Mouse (Mus musculus) lung, postnatal 0 days (tissue): ENCODE data around the gene B9d2. TPM values are rescaled to one million over a fixed set of nuclear protein-coding genes. Genes with fewer than 3 reads are reported as not detected.
"Not testable (repeated sequence)": the region's sequence is repeated elsewhere in the genome, so short reads cannot be mapped to it uniquely, and the experiment has no call there.

Experiments used
- ATAC-seq: fragments of 200-750 bp; cut with Nextera tagmentation; 2 replicates; pipeline ENCODE4 v1.8.0; 2017; ENCODE audit warnings: moderate library complexity
- DNase-seq: peaks from one replicate; pipeline ENCODE4 v3.0.0-alpha.2; 2016; ENCODE audit warnings: low spot score
- H3K27ac ChIP-seq: fragments of 300-500 bp; sonication (generic); 2 replicates; pipeline ENCODE4 v1.5.1; 2014; ENCODE audit warnings: antibody characterized with exemption, mild to moderate bottlenecking, low read length, mixed read lengths
- H3K27me3 ChIP-seq: fragments of 300-500 bp; sonication (generic); replicated peaks from 2 replicates; pipeline ENCODE4 v1.6.1; 2014; ENCODE audit warnings: low read length, mixed read lengths; ENCODE audit not compliant: insufficient read depth
- H3K36me3 ChIP-seq: fragments of 300-500 bp; sonication (generic); 2 replicates; pipeline ENCODE4 v1.6.1; 2014; ENCODE audit warnings: low read length, mixed read lengths; ENCODE audit not compliant: insufficient read depth
- H3K4me1 ChIP-seq: fragments of 300-500 bp; sonication (generic); 2 replicates; pipeline ENCODE4 v1.6.1; 2014; ENCODE audit warnings: antibody characterized with exemption, low read depth, low read length, mixed read lengths; ENCODE audit not compliant: insufficient read depth
- H3K4me2 ChIP-seq: fragments of 300-500 bp; sonication (generic); replicated peaks from 2 replicates; pipeline ENCODE4 v1.6.1; 2014; ENCODE audit warnings: low read depth, mild to moderate bottlenecking, low read length, moderate library complexity, mixed read lengths
- H3K4me3 ChIP-seq: fragments of 300-500 bp; sonication (generic); 2 replicates; pipeline ENCODE4 v1.5.1; 2014; ENCODE audit warnings: low read depth, low read length
- H3K9ac ChIP-seq: fragments of 300-500 bp; sonication (generic); replicated peaks from 2 replicates; pipeline ENCODE4 v1.6.1; 2014; ENCODE audit warnings: low read depth, mild to moderate bottlenecking
- H3K9me3 ChIP-seq: fragments of 300-500 bp; sonication (generic); 2 replicates; pipeline ENCODE4 v1.6.1; 2016; ENCODE audit warnings: low read length, mixed read lengths
- CTCF ChIP-seq: IDR thresholded peaks from 2 replicates; pipeline ENCODE4 v1.5.1; 2016; ENCODE audit warnings: antibody characterized with exemption, mild to moderate bottlenecking
- EP300 ChIP-seq: IDR thresholded peaks from 2 replicates; pipeline ENCODE4 v1.6.1; 2016; ENCODE audit warnings: antibody characterized with exemption, mild to moderate bottlenecking, control low read depth
- WGBS: fragments of 180-500 bp; shearing (Covaris S2); extraction: QIAGEN DNeasy Blood & Tissue Kit; methylation state at CpG from one replicate; pipeline ENCODE4 v1.1.7; 2014; 5-methylcytosine and 5-hydroxymethylcytosine counted together
- polyA plus RNA-seq: library from polyadenylated mRNA; unstranded; fragments of >200 nt; fragmentation: Nextera tagmentation; extraction: Ambion mirVana; gene quantifications from 2 replicates; pipeline ENCODE4 v1.2.1, GENCODE M21; 2015

The B9d2 gene
- polyA plus RNA-seq, 1 experiment from 2014 or later: 28.8 TPM

DNA sequence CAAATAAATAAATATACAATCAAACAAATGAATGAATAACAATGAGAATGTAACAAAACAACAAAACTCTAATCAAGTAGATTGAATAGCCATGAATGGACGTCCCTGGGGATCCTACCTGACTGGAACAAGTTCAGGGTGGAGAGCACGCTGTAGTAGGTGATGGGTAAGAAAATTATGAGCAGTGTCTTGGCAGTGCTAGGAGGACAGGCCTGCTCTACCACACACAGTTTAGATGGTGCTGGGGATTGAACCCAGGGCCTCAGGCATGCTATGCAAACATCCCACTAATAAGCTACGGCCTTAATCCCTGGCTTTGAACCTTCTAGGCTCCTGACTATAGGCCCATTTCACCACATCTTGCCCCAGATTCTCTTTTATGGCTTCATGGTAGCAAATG lies 36.9 kb downstream of the B9d2 start:
- no peak overlapping the region for H3K27ac ChIP-seq
- peaks cover 35% of the 10 kb centered on the region for H3K36me3 ChIP-seq
- no peak for ATAC-seq
- DNase-seq: no peak
- TF ChIP-seq CTCF: no peak
- no peak for TF ChIP-seq EP300
- no peaks in the 10 kb centered on the region for H3K4me1 ChIP-seq
- H3K4me2 ChIP-seq: no peak overlapping the region
- 90% methylated on average over 3 of the region's 3 CpGs for WGBS
- no peaks in the 10 kb centered on the region for H3K27me3 ChIP-seq
- no peaks in the 10 kb centered on the region for H3K9me3 ChIP-seq
- no peak overlapping the region for H3K9ac ChIP-seq
- H3K4me3 ChIP-seq: no peak overlapping the region

DNA sequence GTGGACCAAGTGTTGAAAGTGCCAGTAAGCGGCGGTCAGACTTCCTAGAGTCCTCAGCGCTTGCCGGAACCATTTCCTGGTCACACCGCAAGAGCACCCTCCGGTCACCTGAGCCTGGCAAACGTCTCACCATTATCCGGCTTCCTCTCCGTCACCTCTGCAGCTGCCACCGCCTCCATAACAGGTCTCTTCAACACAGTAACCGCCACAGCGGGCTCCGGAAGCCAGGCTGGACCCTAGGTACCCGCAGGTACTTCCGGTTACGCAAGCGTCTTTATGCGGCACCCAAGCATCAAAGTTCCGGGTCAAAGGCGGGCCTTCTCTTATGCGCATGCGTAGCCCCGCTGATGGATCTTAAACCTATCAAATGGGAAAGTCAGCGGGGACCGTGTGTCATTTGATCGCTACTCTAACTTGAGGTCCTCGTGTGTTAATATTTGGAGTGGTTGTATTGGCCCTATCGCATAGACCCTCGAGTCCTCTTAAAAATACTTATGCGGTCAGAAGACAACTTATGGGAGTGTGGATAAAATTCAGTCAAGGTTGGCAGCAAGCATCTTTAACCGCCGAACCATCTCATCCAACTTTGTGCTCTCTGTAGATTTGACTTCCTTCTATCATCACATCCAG lies 38.3 kb downstream of the B9d2 start, which contains the start of gene Ccdc97:
Ccdc97 (minus strand) TSS at position 301 of the 630 bp plus-strand sequence.
- WGBS: 2% methylated on average over 32 of the region's 32 CpGs
- peak; percentile 97 for DNase-seq
- peak; percentile 90 for ATAC-seq

DNA sequence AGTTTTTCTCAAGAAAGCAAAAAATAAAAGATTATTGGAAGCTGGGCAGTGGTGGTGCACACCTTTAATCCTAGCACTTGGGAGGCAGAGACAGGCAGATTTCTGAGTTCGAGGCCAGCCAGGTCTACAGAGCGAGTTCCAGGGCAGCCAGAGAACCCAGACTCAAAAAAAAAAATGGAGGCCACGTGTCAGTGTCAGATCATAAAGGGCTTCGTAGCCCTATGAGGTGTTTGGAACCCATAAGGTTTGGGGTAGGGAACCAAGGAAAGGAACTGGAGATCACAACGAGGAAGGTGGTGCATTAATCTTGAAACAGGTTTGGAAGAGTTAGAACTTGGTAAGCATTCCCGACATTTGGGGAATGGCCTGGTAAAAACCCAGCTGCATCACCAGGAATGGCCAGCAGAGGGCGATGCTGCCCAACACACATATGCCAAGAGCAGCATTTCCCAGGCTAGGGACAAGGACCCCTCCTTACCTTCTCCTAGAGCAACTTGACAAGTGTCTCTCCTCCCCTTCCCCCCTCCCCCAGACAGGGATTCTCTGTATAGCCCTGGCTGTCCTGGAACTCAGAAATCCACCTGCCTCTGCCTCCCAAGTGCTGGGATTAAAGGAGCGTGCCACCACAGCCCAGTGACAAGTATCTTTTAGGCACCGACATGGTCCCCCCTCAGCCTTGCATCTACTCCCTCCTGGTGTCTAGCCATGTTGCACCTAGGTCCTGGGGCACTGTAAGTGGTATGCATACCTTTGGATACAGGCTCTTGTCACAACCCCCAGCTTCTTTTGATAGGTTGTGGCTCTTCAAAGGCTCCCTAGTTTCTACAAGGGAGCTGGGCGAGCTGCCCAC lies 39.4 kb downstream of the B9d2 start:
- no peaks in the 10 kb centered on the region for H3K4me1 ChIP-seq
- peak overlapping the region; percentile 73; the same call in 1 of the 2 replicates for H3K4me2 ChIP-seq
- H3K36me3 ChIP-seq: peaks cover 36% of the 10 kb centered on the region; the same call in 1 of the 2 replicates
- no peak overlapping the region for H3K27ac ChIP-seq
- 58% methylated on average over 10 of the region's 10 CpGs for WGBS
- H3K27me3 ChIP-seq: no peaks in the 10 kb centered on the region
- TF ChIP-seq CTCF (peak; percentile 96), EP300 (no peak)
- peak; percentile 63 for DNase-seq
- no peak overlapping the region for H3K4me3 ChIP-seq
- peak; percentile 10; the same call in 1 of the 2 replicates for ATAC-seq
- no peaks in the 10 kb centered on the region for H3K9me3 ChIP-seq
- no peak overlapping the region for H3K9ac ChIP-seq

More for the DNA sequence above, 38.3 kb downstream of the B9d2 start, which contains the start of gene Ccdc97:
- H3K9ac ChIP-seq: peak within 1 kb of the TSS; percentile 57
- peak within 1 kb of the TSS; percentile 57 for H3K4me3 ChIP-seq
- H3K4me1 ChIP-seq: no peaks in the 10 kb centered on the region
- 0 out of 2 replicates have a peak, but pooled peaks have one; percentile 5 for TF ChIP-seq CTCF
- peak; percentile 54; the same call in 1 of the 2 replicates for TF ChIP-seq EP300
- H3K9me3 ChIP-seq: no peaks in the 10 kb centered on the region
- H3K27me3 ChIP-seq: no peaks in the 10 kb centered on the region
- H3K4me2 ChIP-seq: peak within 1 kb of the TSS; percentile 73
- H3K36me3 ChIP-seq: peaks cover 36% of the 10 kb centered on the region
- peak within 1 kb of the TSS; percentile 85 for H3K27ac ChIP-seq

DNA sequence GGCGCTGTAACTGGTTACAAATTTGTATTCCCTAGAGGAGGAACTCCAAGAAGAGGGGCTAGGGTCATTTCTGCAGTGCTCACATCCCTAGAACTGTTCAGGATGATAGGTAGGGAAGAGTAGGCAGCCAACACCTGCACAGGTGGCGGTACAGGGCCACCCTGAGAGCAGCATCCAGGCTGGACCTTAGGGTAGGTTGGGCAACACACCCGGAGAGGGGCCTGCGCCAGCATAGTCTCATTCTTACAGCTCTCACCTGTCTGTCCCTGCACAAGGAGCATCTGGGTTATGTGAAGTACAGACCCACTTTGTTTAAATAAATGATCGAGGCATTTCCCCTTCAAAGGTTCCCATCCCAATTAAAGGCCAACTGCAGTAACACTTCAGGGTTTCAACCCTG lies 40.2 kb downstream of the B9d2 start:
- no peak for ATAC-seq

DNA sequence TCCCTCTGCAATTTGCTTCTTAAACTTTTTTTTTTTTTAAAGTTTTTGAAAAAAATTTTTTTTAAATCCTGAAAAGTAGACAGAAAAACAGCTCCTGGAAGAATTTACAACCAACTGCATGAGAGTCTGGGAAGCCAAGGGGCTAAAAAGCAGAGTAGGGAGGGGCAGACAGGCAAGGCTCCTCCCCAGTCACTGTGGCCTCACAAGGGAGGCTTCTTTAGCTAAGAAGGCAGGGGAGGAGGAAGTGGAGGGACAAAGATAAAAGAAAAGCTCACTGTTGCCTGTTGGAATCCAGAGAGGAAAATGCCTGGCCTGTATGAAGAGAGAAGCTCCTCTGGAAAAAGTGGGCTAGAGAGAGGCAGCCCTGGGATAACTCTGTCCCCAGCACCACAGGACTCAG lies 41.2 kb downstream of the B9d2 start:
- not testable (repeated sequence) for H3K27ac ChIP-seq, ATAC-seq, H3K4me3 ChIP-seq, H3K27me3 ChIP-seq, DNase-seq, H3K9me3 ChIP-seq, H3K4me2 ChIP-seq, H3K4me1 ChIP-seq, H3K9ac ChIP-seq
- peaks cover 40% of the 10 kb centered on the region; the same call in 1 of the 2 replicates for H3K36me3 ChIP-seq

More for the DNA sequence above, 40.2 kb downstream of the B9d2 start:
- Histone ChIP-seq H3K9me3 (no peaks in the 10 kb centered on the region), H3K27ac (no peak overlapping the region), H3K4me1 (no peaks in the 10 kb centered on the region), H3K4me3 (no peak overlapping the region), H3K9ac (no peak overlapping the region), H3K27me3 (no peaks in the 10 kb centered on the region), H3K4me2 (no peak overlapping the region), H3K36me3 (peaks cover 36% of the 10 kb centered on the region; the same call in 1 of the 2 replicates)
- TF ChIP-seq EP300: no peak
- DNase-seq: no peak
- 81% methylated on average over 5 of the region's 5 CpGs for WGBS

DNA sequence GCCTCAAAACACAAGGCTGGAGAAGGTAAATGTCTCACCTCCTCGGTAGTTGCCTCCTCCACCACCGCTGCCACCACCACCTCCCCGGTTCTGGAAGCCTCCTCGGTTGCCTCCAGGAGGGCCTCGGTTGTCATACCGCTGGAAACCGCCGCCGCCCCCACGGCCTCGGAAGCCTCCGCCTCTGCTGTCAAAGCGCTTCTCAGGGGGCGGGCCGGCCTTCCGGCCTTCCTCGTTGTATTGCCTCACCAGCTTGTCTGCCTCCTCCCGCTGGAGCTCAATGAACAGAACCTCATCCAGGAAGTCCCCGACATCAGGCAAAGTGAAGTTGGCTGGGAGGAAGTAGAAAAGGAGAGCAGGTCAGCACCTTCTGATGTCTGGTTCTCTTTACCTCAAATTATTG lies 45.3 kb downstream of the B9d2 start:
- ATAC-seq: no peak
- 74% methylated on average over 19 of the region's 19 CpGs for WGBS
- H3K9me3 ChIP-seq: no peaks in the 10 kb centered on the region
- no peak for TF ChIP-seq EP300
- no peak overlapping the region for H3K9ac ChIP-seq
- H3K27ac ChIP-seq: no peak overlapping the region
- no peaks in the 10 kb centered on the region for H3K27me3 ChIP-seq
- H3K36me3 ChIP-seq: peaks cover 68% of the 10 kb centered on the region; the same call in 1 of the 2 replicates
- DNase-seq: no peak
- H3K4me3 ChIP-seq: no peak overlapping the region
- no peak overlapping the region for H3K4me2 ChIP-seq
- no peaks in the 10 kb centered on the region for H3K4me1 ChIP-seq
